Comparison of ENCODE assay signal across 14 mouse cellular contexts in the genomic region with DNA sequence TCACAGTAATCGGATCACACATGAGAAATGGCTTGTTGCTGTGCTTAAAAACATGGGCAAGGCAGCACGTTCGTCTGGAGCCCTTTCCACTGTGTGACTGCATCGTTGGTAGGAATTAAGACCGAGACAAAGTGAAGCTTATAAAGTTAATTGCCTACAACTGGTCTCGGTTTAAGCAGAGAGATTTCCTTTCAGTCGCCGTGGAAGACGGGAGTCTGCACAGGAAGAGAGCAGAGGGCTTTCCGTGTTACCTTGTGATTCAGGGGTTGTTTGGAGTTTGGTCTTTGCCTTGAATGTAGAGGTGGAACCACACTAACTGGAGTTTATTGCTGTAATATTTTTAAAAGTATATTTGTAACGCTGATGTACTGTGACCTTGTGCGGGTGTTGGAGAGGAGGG. TPM values are rescaled to one million over a fixed set of nuclear protein-coding genes. Genes with fewer than 3 reads are reported as not detected.
DNase-seq lines count a peak whose midpoint lies in the region; ATAC-seq and TF ChIP-seq lines count a peak whose summit lies in the region.
"Had no signal": no experiment of that assay in that cellular context is flagged by ENCODE, and none has a peak within 500 bp of the region (broad histone marks: within the 10 kb centered on the region; RNA-seq: fewer than 3 reads in every experiment).

No protein-coding gene starts in this region.

- no peak for TF ChIP-seq EP300 in stomach, postnatal 0 days (optimal IDR thresholded peaks at IDR 0.05)

- H3K4me1 ChIP-seq in hindbrain, embryonic 15.5 days (replicated peaks), result peaks cover 8% of the 10 kb centered on the region
- peaks cover 5% of the 10 kb centered on the region; the same call in 1 of the 2 replicates for H3K4me1 ChIP-seq in hindbrain, embryonic 12.5 days
- 0 out of 2 replicates have a peak, but pooled peaks cover 4% of the 10 kb centered on the region for H3K4me1 ChIP-seq in stomach, embryonic 14.5 days (ENCODE audit: control insufficient read depth, insufficient read depth, low read length)
- H3K4me1 ChIP-seq in stomach, postnatal 0 days (replicated peaks; ENCODE audit: control insufficient read depth, insufficient read depth), result no peaks in the 10 kb centered on the region
- peaks cover 21% of the 10 kb centered on the region for H3K4me1 ChIP-seq in limb, embryonic 11.5 days (ENCODE audit: control insufficient read depth, insufficient read depth, low read length)
- H3K4me1 ChIP-seq in thymus, adult 2 months (replicated peaks; ENCODE audit: control insufficient read depth, insufficient read depth, low read length), result no peaks in the 10 kb centered on the region

- TF ChIP-seq CTCF in stomach, postnatal 0 days (IDR thresholded peaks at IDR 0.05; ENCODE audit: low read depth), result no peak
- TF ChIP-seq CTCF in thymus, adult 2 months (IDR thresholded peaks at IDR 0.05; ENCODE audit: borderline replicate concordance, control insufficient read depth, extremely low read depth, insufficient read depth, low read length, poor library complexity), result no peak

- H3K9me3 ChIP-seq in hindbrain, embryonic 15.5 days, result no peaks in the 10 kb centered on the region
- no peaks in the 10 kb centered on the region for H3K9me3 ChIP-seq in hindbrain, embryonic 12.5 days (replicated peaks)
- H3K9me3 ChIP-seq in stomach, embryonic 14.5 days (ENCODE audit: control insufficient read depth, low read depth, low read length), result no peaks in the 10 kb centered on the region
- H3K9me3 ChIP-seq in stomach, postnatal 0 days (ENCODE audit: control insufficient read depth, low read length), result no peaks in the 10 kb centered on the region
- no peaks in the 10 kb centered on the region for H3K9me3 ChIP-seq in limb, embryonic 11.5 days (ENCODE audit: control insufficient read depth, low read length)
- H3K9me3 ChIP-seq: midbrain, embryonic 12.5 days had no signal

- WGBS in hindbrain, embryonic 15.5 days, result 60% methylated on average over 12 of the region's 12 CpGs
- WGBS in hindbrain, embryonic 12.5 days, result 69% methylated on average over 12 of the region's 12 CpGs
- 29% methylated on average over 12 of the region's 12 CpGs for WGBS in stomach, embryonic 14.5 days
- WGBS in stomach, postnatal 0 days, result 49% methylated on average over 12 of the region's 12 CpGs
- WGBS in limb, embryonic 11.5 days, result 12% methylated on average over 12 of the region's 12 CpGs
- WGBS in thymus, adult 2 months, result 21% methylated on average over 12 of the region's 12 CpGs

- no peak overlapping the region for H3K4me3 ChIP-seq in hindbrain, embryonic 15.5 days
- H3K4me3 ChIP-seq in hindbrain, embryonic 12.5 days, result no peak overlapping the region
- H3K4me3 ChIP-seq in stomach, embryonic 14.5 days (ENCODE audit: low read depth, low read length), result no peak overlapping the region
- H3K4me3 ChIP-seq in stomach, postnatal 0 days (ENCODE audit: low read depth, low read length), result no peak overlapping the region
- H3K4me3 ChIP-seq in limb, embryonic 11.5 days (ENCODE audit: low read depth, low read length), result no peak overlapping the region
- H3K4me3 ChIP-seq in thymus, adult 2 months (ENCODE audit: control insufficient read depth, insufficient read depth, low read length), result no peak overlapping the region
- H3K4me3 ChIP-seq: midbrain, embryonic 12.5 days had no signal

- no peak overlapping the region for H3K9ac ChIP-seq in hindbrain, embryonic 15.5 days
- no peak overlapping the region for H3K9ac ChIP-seq in hindbrain, embryonic 12.5 days
- H3K9ac ChIP-seq in stomach, embryonic 14.5 days (replicated peaks; ENCODE audit: low read depth, low read length), result no peak overlapping the region
- H3K9ac ChIP-seq in stomach, postnatal 0 days (ENCODE audit: low read length), result no peak overlapping the region
- no peak overlapping the region for H3K9ac ChIP-seq in limb, embryonic 11.5 days (ENCODE audit: low read length)
- H3K9ac ChIP-seq: liver, embryonic 14.5 days; midbrain, embryonic 12.5 days had no signal

- ATAC-seq in hindbrain, embryonic 15.5 days (ENCODE audit: low FRiP score, low read depth), result no peak
- ATAC-seq in hindbrain, embryonic 12.5 days (ENCODE audit: low FRiP score), result no peak
- no peak for ATAC-seq in stomach, embryonic 14.5 days (ENCODE audit: insufficient number of reproducible peaks, insufficient read depth, low FRiP score, low read depth)
- no peak for ATAC-seq in stomach, postnatal 0 days (ENCODE audit: low FRiP score, low TSS enrichment)
- ATAC-seq in limb, embryonic 11.5 days (ENCODE audit: insufficient number of reproducible peaks, low FRiP score, low TSS enrichment, low read depth), result no peak

- no peak overlapping the region for H3K27ac ChIP-seq in hindbrain, embryonic 15.5 days (replicated peaks)
- H3K27ac ChIP-seq in hindbrain, embryonic 12.5 days, result no peak overlapping the region
- no peak overlapping the region for H3K27ac ChIP-seq in stomach, embryonic 14.5 days (ENCODE audit: low read length)
- no peak overlapping the region for H3K27ac ChIP-seq in stomach, postnatal 0 days (replicated peaks)
- H3K27ac ChIP-seq in limb, embryonic 11.5 days (replicated peaks; ENCODE audit: low read depth, low read length), result no peak overlapping the region
- H3K27ac ChIP-seq in thymus, adult 2 months (ENCODE audit: control insufficient read depth, insufficient read depth, low read length), result no peak overlapping the region
- H3K27ac ChIP-seq: liver, embryonic 14.5 days; midbrain, embryonic 12.5 days had no signal

- H3K27me3 ChIP-seq in hindbrain, embryonic 15.5 days, result no peaks in the 10 kb centered on the region
- H3K27me3 ChIP-seq in hindbrain, embryonic 12.5 days, result 0 out of 2 replicates have a peak, but pooled peaks cover 3% of the 10 kb centered on the region
- H3K27me3 ChIP-seq in stomach, embryonic 14.5 days (ENCODE audit: control insufficient read depth, insufficient read depth, low read length), result 0 out of 2 replicates have a peak, but pooled peaks cover 4% of the 10 kb centered on the region
- no peaks in the 10 kb centered on the region for H3K27me3 ChIP-seq in stomach, postnatal 0 days (ENCODE audit: control insufficient read depth, insufficient read depth, low read length)
- H3K27me3 ChIP-seq in limb, embryonic 11.5 days (ENCODE audit: control insufficient read depth, insufficient read depth, low read length), result no peaks in the 10 kb centered on the region
- H3K27me3 ChIP-seq in thymus, adult 2 months (ENCODE audit: control insufficient read depth, insufficient read depth, low read length), result no peaks in the 10 kb centered on the region
- H3K27me3 ChIP-seq: midbrain, embryonic 12.5 days had no signal

- H3K4me2 ChIP-seq in hindbrain, embryonic 15.5 days, result peak overlapping the region; percentile 18; the same call in 1 of the 2 replicates
- H3K4me2 ChIP-seq in hindbrain, embryonic 12.5 days (replicated peaks), result no peak overlapping the region
- H3K4me2 ChIP-seq in stomach, embryonic 14.5 days (replicated peaks; ENCODE audit: low read depth, low read length), result 0 out of 2 replicates have a peak overlapping the region, but pooled peaks have one; percentile 6
- no peak overlapping the region for H3K4me2 ChIP-seq in stomach, postnatal 0 days (replicated peaks; ENCODE audit: low read depth)
- peak overlapping the region; percentile 29 for H3K4me2 ChIP-seq in limb, embryonic 11.5 days (ENCODE audit: low read depth, severe bottlenecking)
- H3K4me2 ChIP-seq: midbrain, embryonic 12.5 days had no signal

- no peak for TF ChIP-seq POLR2A in thymus, adult 2 months (IDR thresholded peaks at IDR 0.05; ENCODE audit: control insufficient read depth, extremely low read depth, insufficient read depth, low read length, poor library complexity)

- 0 out of 2 replicates have a peak, but pooled peaks cover 3% of the 10 kb centered on the region for H3K36me3 ChIP-seq in hindbrain, embryonic 15.5 days
- peaks cover 5% of the 10 kb centered on the region; the same call in 1 of the 2 replicates for H3K36me3 ChIP-seq in hindbrain, embryonic 12.5 days
- no peaks in the 10 kb centered on the region for H3K36me3 ChIP-seq in stomach, embryonic 14.5 days (ENCODE audit: control insufficient read depth, insufficient read depth, low read length)
- H3K36me3 ChIP-seq in stomach, postnatal 0 days (ENCODE audit: control insufficient read depth, insufficient read depth, low read length), result no peaks in the 10 kb centered on the region
- no peaks in the 10 kb centered on the region; the same call in 1 of the 2 replicates for H3K36me3 ChIP-seq in limb, embryonic 11.5 days (ENCODE audit: control insufficient read depth, insufficient read depth, low read length)
- no peaks in the 10 kb centered on the region for H3K36me3 ChIP-seq in thymus, adult 2 months (ENCODE audit: control insufficient read depth, insufficient read depth, low read length)
- H3K36me3 ChIP-seq: midbrain, embryonic 12.5 days had no signal

- no peak for DNase-seq in stomach, postnatal 0 days (ENCODE audit: low spot score)
- peak; percentile 44 for DNase-seq in limb, embryonic 11.5 days (ENCODE audit: low spot score)
- no peak for DNase-seq in right cerebral cortex, postnatal 14 days
- DNase-seq in thymus, adult 2 months, result no peak
- DNase-seq in urinary bladder, postnatal 4 days (ENCODE audit: low spot score in 2 of 2), result no peak
- DNase-seq: B cell, adult 2 months; cerebellum, postnatal 10 days; heart, adult 11 months; retina, postnatal 1 day had no signal

RNA-seq across cellular contexts. Expression of gene Cadm1, which starts 15.7 kb away (rescaled TPM):
- polyA plus RNA-seq in hindbrain, embryonic 15.5 days (2015; fragmentation: Nextera tagmentation; extraction: Ambion mirVana), result 190 and 207 TPM in 2 replicates
- 120 and 132 TPM in 2 replicates for polyA plus RNA-seq in hindbrain, embryonic 12.5 days (2016; fragmentation: Nextera tagmentation; extraction: Ambion mirVana)
- polyA plus RNA-seq in stomach, embryonic 14.5 days (2014; fragmentation: Nextera tagmentation; extraction: Ambion mirVana), result 70.5 and 74.6 TPM in 2 replicates
- 18.3 and 20.0 TPM in 2 replicates for polyA plus RNA-seq in stomach, postnatal 0 days (2015; fragmentation: Nextera tagmentation; extraction: Ambion mirVana)
- 57.3 and 61.0 TPM in 2 replicates for polyA plus RNA-seq in limb, embryonic 11.5 days (2014; fragmentation: Nextera tagmentation; extraction: Ambion mirVana)
- polyA plus RNA-seq in thymus, adult 2 months (2012; rRNA removed), result 5.9 and 7.9 TPM in 2 replicates

Comparison
In these comparisons a context has a peak if more than half of its experiments do, and no peak if none do; other contexts are left out.
1. H3K4me2 ChIP-seq: peak in hindbrain, embryonic 15.5 days (single experiment), stomach, embryonic 14.5 days (single experiment) and limb, embryonic 11.5 days (single experiment); none in hindbrain, embryonic 12.5 days (single experiment) and stomach, postnatal 0 days (single experiment).